Mouse (Mus musculus): ENCODE results near the gene Ugt1a5.

The Ugt1a5 gene

DNA sequence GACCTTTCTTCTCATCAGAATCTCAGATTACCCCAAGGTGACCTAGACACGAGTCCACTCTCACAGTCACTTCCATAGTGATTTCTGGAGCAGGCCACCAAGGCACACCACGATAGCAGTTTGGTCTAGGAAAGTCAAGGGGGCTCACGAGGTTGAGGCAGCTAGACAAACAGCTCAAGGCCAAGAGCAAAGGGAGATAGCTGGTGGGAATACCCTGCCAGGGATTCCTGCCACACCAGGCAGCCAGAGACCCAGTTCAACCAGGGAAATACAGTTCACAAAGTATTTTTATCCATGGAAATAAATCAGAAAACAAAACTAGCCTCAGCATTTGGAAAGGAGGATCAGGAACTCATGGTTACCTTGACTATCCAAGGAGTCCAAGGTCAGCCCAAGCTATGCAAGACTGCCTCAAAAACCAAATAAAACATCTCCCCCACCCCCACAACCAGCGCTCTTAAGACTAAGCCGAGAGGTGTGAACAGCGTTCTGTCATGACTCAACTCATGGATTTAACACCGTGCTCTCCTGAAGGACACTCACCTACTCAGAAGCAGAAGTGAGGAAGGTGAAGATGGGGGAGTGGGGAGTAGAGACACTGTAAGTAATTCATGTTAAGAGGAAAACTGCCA is 98.5 kb downstream of the Ugt1a5 start:
- no peak for DNase-seq

DNA sequence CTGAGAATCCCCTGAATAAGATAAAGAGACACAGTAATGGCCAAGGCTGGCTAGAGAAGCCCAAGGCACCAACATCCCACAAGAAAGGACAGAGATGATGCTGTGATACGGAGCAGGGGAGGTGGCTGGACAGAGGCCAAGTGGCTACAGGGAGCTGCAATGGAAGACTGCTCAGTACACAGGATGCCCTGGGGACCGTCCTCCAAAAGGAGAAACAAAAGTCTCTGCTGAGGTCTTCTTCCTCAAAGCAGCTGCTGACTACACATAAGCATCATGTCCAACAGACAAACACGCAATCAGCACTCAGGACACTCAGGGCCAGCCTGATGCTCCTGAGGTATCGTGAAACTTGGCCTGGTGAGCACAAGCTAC is 99.0 kb downstream of the Ugt1a5 start:
- DNase-seq: no peak

GRCm38 (mm10) chr1:88266123-88266522 is 100.3 kb downstream of the Ugt1a5 start:
- no peak for DNase-seq

DNA sequence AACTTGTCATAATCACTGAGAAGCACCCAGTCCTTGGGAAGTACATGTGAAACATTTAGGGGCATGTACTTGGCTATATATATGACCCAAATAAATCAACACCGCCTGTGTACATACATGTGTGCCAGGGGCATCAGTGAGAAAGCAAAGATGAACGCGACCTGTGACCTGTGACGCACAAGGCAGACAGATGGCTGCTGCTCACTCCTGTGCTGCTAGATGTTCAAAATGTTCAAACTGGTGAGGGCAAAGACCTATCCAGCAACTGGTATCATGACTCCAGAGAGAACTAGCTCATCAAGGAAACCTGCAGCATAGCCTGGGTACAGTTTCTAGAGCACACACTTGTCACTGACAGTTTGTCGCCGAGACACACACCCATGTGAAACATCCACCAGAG is 101.7 kb downstream of the Ugt1a5 start:
- DNase-seq: no peak

DNA sequence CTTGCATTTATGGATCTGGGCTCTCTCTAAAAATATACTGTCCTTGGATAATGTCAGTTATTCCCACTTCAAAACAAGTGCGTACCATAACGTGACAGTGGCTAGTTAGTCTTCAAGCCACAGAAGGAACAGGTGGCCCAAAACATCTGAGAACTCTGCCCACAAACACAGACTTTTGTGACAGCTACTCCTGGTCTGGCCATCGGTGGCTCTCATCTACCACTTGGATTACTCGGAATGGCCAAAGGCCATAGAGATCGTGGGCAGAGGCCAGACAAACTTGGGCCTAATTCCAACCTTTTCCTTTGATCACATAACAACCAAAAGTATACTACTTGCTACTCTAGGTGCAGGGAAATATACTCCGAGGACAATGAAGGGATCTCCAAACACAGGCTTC is 102.3 kb downstream of the Ugt1a5 start:
- DNase-seq: no peak
